Mouse (Mus musculus) limb, embryonic 12.5 days (tissue): ENCODE results near the gene Fn1. TPM values are rescaled to one million over a fixed set of nuclear protein-coding genes. Genes with fewer than 3 reads are reported as not detected.

ENCODE experiments used
- ATAC-seq: fragments of 200-750 bp; cut with Nextera tagmentation; 2 replicates; pipeline ENCODE4 v1.8.0; 2017; ENCODE audit warnings: low read depth, moderate TSS enrichment; ENCODE audit not compliant: insufficient number of reproducible peaks, insufficient read depth, low FRiP score, low TSS enrichment
- H3K27ac ChIP-seq: fragments of 300-500 bp; sonication (generic); 2 replicates; pipeline ENCODE4 v1.5.1; 2016; ENCODE audit warnings: mild to moderate bottlenecking, moderate library complexity
- H3K27me3 ChIP-seq: fragments of 300-500 bp; sonication (generic); 2 replicates; pipeline ENCODE4 v1.6.1; 2016; ENCODE audit warnings: mild to moderate bottlenecking, moderate library complexity
- H3K36me3 ChIP-seq: fragments of 300-500 bp; sonication (generic); 2 replicates; pipeline ENCODE4 v1.6.1; 2016; ENCODE audit warnings: mild to moderate bottlenecking, moderate library complexity
- H3K4me1 ChIP-seq: fragments of 300-500 bp; sonication (generic); replicated peaks from 2 replicates; pipeline ENCODE4 v1.6.1; 2016
- H3K4me2 ChIP-seq: fragments of 300-500 bp; sonication (generic); 2 replicates; pipeline ENCODE4 v1.6.1; 2016; ENCODE audit warnings: mild to moderate bottlenecking, moderate library complexity
- H3K4me3 ChIP-seq: fragments of 300-500 bp; sonication (generic); replicated peaks from 2 replicates; pipeline ENCODE4 v1.5.1; 2016; ENCODE audit warnings: mild to moderate bottlenecking
- H3K9ac ChIP-seq: fragments of 300-500 bp; sonication (generic); replicated peaks from 2 replicates; pipeline ENCODE4 v1.6.1; 2016; ENCODE audit warnings: mild to moderate bottlenecking, moderate library complexity
- H3K9me3 ChIP-seq: fragments of 300-500 bp; sonication (generic); 2 replicates; pipeline ENCODE4 v1.6.1; 2016; ENCODE audit warnings: mild to moderate bottlenecking, moderate library complexity
- WGBS: fragments of 180-500 bp; shearing (Covaris S2); methylation state at CpG from one replicate; pipeline ENCODE4 v1.1.7; 2016; 5-methylcytosine and 5-hydroxymethylcytosine counted together
- polyA plus RNA-seq: library from polyadenylated mRNA; unstranded; fragments of >200 nt; fragmentation: Nextera tagmentation; extraction: Ambion mirVana; gene quantifications from 2 replicates; pipeline ENCODE4 v1.2.1, GENCODE M21; 2016

Fn1 gene
- polyA plus RNA-seq, 1 experiment from 2014 or later = 187 TPM

- Histone ChIP-seq H3K27ac (no peak overlapping the region), H3K9ac (no peak overlapping the region), H3K4me1 (peaks cover 3% of the 10 kb centered on the region; the same call in 1 of the 2 replicates), H3K27me3 (no peaks in the 10 kb centered on the region), H3K4me3 (no peak overlapping the region), H3K36me3 (no peaks in the 10 kb centered on the region), H3K4me2 (no peak overlapping the region), H3K9me3 (no peaks in the 10 kb centered on the region)
- WGBS = 79% methylated on average over 2 of the region's 2 CpGs
- ATAC-seq = no peak
These were observed 22.4 kb upstream of the Fn1 start for GRCm38 (mm10) chr1:71675420-71675819.

GRCm38 (mm10) chr1:71674274-71674673, 21.3 kb upstream of the Fn1 start:
- Histone ChIP-seq H3K9me3 (no peaks in the 10 kb centered on the region), H3K4me1 (peaks cover 3% of the 10 kb centered on the region; the same call in 1 of the 2 replicates), H3K27ac (no peak overlapping the region), H3K9ac (no peak overlapping the region), H3K36me3 (no peaks in the 10 kb centered on the region), H3K4me2 (no peak overlapping the region), H3K27me3 (no peaks in the 10 kb centered on the region), H3K4me3 (no peak overlapping the region)
- ATAC-seq = no peak
- WGBS = 87% methylated on average over 4 of the region's 4 CpGs

- H3K9me3 ChIP-seq = no peaks in the 10 kb centered on the region
- peak; percentile 47; the same call in 1 of the 2 replicates for ATAC-seq
- H3K9ac ChIP-seq = no peak overlapping the region
- peaks cover 3% of the 10 kb centered on the region; the same call in 1 of the 2 replicates for H3K4me1 ChIP-seq
- no peaks in the 10 kb centered on the region for H3K27me3 ChIP-seq
- H3K27ac ChIP-seq = peak overlapping the region; percentile 62
- WGBS = 8% methylated on average over 3 of the region's 3 CpGs
- H3K4me2 ChIP-seq = no peak overlapping the region
- H3K4me3 ChIP-seq = no peak overlapping the region
- no peaks in the 10 kb centered on the region for H3K36me3 ChIP-seq
These were observed 20.5 kb upstream of the Fn1 start for GRCm38 (mm10) chr1:71673398-71673910.

- 85% methylated on average over 3 of the region's 3 CpGs for WGBS
- no peak overlapping the region for H3K9ac ChIP-seq
These were observed 19.3 kb upstream of the Fn1 start for GRCm38 (mm10) chr1:71672346-71672745.

GRCm38 (mm10) chr1:71663242-71663641, 10.2 kb upstream of the Fn1 start:
- WGBS = 92% methylated on average over 6 of the region's 6 CpGs
- no peak for ATAC-seq
- Histone ChIP-seq H3K27me3 (no peaks in the 10 kb centered on the region), H3K4me1 (no peaks in the 10 kb centered on the region; the same call in 1 of the 2 replicates), H3K4me2 (no peak overlapping the region), H3K36me3 (0 out of 2 replicates have a peak, but pooled peaks cover 3% of the 10 kb centered on the region), H3K4me3 (no peak overlapping the region), H3K9me3 (peaks cover 12% of the 10 kb centered on the region), H3K9ac (no peak overlapping the region), H3K27ac (no peak overlapping the region)

More at GRCm38 (mm10) chr1:71672346-71672745, 19.3 kb upstream of the Fn1 start:
- no peak overlapping the region for H3K4me2 ChIP-seq
- H3K36me3 ChIP-seq = no peaks in the 10 kb centered on the region
- H3K9me3 ChIP-seq = no peaks in the 10 kb centered on the region
- no peak overlapping the region for H3K27ac ChIP-seq
- peaks cover 3% of the 10 kb centered on the region; the same call in 1 of the 2 replicates for H3K4me1 ChIP-seq
- ATAC-seq = no peak
- H3K27me3 ChIP-seq = no peaks in the 10 kb centered on the region
- H3K4me3 ChIP-seq = no peak overlapping the region

GRCm38 (mm10) chr1:71658632-71659031, 5.6 kb upstream of the Fn1 start:
- no peak overlapping the region for H3K4me2 ChIP-seq
- peaks cover 8% of the 10 kb centered on the region for H3K9me3 ChIP-seq
- H3K27me3 ChIP-seq = no peaks in the 10 kb centered on the region
- no peak overlapping the region for H3K27ac ChIP-seq
- no peak overlapping the region for H3K4me3 ChIP-seq
- H3K36me3 ChIP-seq = 0 out of 2 replicates have a peak, but pooled peaks cover 3% of the 10 kb centered on the region
- WGBS = 48% methylated on average over 6 of the region's 6 CpGs
- no peak overlapping the region for H3K9ac ChIP-seq
- no peak for ATAC-seq
- peaks cover 10% of the 10 kb centered on the region; the same call in 1 of the 2 replicates for H3K4me1 ChIP-seq

- H3K4me1 ChIP-seq = peaks cover 15% of the 10 kb centered on the region
- WGBS = 42% methylated on average over 6 of the region's 6 CpGs
- H3K9me3 ChIP-seq = no peaks in the 10 kb centered on the region
- no peak overlapping the region for H3K4me2 ChIP-seq
- no peak overlapping the region for H3K9ac ChIP-seq
- H3K27me3 ChIP-seq = no peaks in the 10 kb centered on the region
- no peaks in the 10 kb centered on the region for H3K36me3 ChIP-seq
- H3K4me3 ChIP-seq = no peak overlapping the region
- no peak for ATAC-seq
- H3K27ac ChIP-seq = no peak overlapping the region
These were observed 3.3 kb upstream of the Fn1 start for GRCm38 (mm10) chr1:71656309-71656708.

GRCm38 (mm10) chr1:71654221-71654620, 1.2 kb upstream of the Fn1 start:
- Histone ChIP-seq H3K36me3 (peaks cover 19% of the 10 kb centered on the region), H3K27ac (peak overlapping the region; percentile 99), H3K9me3 (no peaks in the 10 kb centered on the region), H3K4me3 (peak overlapping the region; percentile 71), H3K4me2 (peak overlapping the region; percentile 91), H3K4me1 (peaks cover 32% of the 10 kb centered on the region), H3K9ac (peak overlapping the region; percentile 93), H3K27me3 (no peaks in the 10 kb centered on the region)
- ATAC-seq = no peak
- 11% methylated on average over 8 of the region's 8 CpGs for WGBS

- Histone ChIP-seq H3K36me3 (peaks cover 25% of the 10 kb centered on the region), H3K4me1 (peaks cover 32% of the 10 kb centered on the region), H3K9ac (peak overlapping the region; percentile 93), H3K4me2 (peak overlapping the region; percentile 91), H3K9me3 (no peaks in the 10 kb centered on the region), H3K27ac (peak overlapping the region; percentile 99), H3K4me3 (peak overlapping the region; percentile 71), H3K27me3 (no peaks in the 10 kb centered on the region)
- under 1% methylated on average over 23 of the region's 24 CpGs for WGBS
- ATAC-seq = peak; percentile 39; the same call in 1 of the 2 replicates
These were observed 580 bp upstream of the Fn1 start for GRCm38 (mm10) chr1:71653400-71654159.

GRCm38 (mm10) chr1:71651828-71652227, 1.2 kb downstream of the Fn1 start:
- peak overlapping the region; percentile 50 for H3K9ac ChIP-seq
- WGBS = 30% methylated on average over 1 of the region's 1 CpGs
- peak overlapping the region; percentile 91 for H3K4me2 ChIP-seq
- 0 out of 2 replicates have a peak overlapping the region, but pooled peaks have one; percentile 72 for H3K27ac ChIP-seq
- peaks cover 43% of the 10 kb centered on the region for H3K36me3 ChIP-seq
- ATAC-seq = no peak
- no peaks in the 10 kb centered on the region for H3K27me3 ChIP-seq
- peak overlapping the region; percentile 71 for H3K4me3 ChIP-seq
- H3K4me1 ChIP-seq = peaks cover 31% of the 10 kb centered on the region
- H3K9me3 ChIP-seq = no peaks in the 10 kb centered on the region

- H3K9ac ChIP-seq = peak overlapping the region; percentile 50
- H3K4me2 ChIP-seq = peak overlapping the region; percentile 91
- no peaks in the 10 kb centered on the region for H3K9me3 ChIP-seq
- no peak for ATAC-seq
- WGBS = 10% methylated on average over 9 of the region's 9 CpGs
- peaks cover 47% of the 10 kb centered on the region for H3K36me3 ChIP-seq
- peak overlapping the region; percentile 71 for H3K4me3 ChIP-seq
- peak overlapping the region; percentile 72; the same call in 1 of the 2 replicates for H3K27ac ChIP-seq
- H3K27me3 ChIP-seq = no peaks in the 10 kb centered on the region
- H3K4me1 ChIP-seq = peaks cover 26% of the 10 kb centered on the region
These were observed 1.7 kb downstream of the Fn1 start for GRCm38 (mm10) chr1:71651315-71651714.
